Mouse (Mus musculus): ENCODE measurements at regions not wholly inside any gene's neighbourhood (a gene's known extent, or its start where the extent isn't known, plus 50 kb on each side); places are given as distances from the start of the nearest gene placed in this dataset.

- ATAC-seq (ENCODE audit: low FRiP score): no peak
- 23% methylated on average over 6 of the region's 6 CpGs for WGBS
- Histone ChIP-seq H3K36me3 (no peaks in the 10 kb centered on the region), H3K9ac (0 out of 2 replicates have a peak overlapping the region, but pooled peaks have one; percentile 76), H3K27ac (peak overlapping the region; percentile 99), H3K27me3 (no peaks in the 10 kb centered on the region), H3K4me1 (replicated peaks) (peaks cover 27% of the 10 kb centered on the region), H3K4me3 (no peak overlapping the region), H3K9me3 (no peaks in the 10 kb centered on the region), H3K4me2 (peak overlapping the region; percentile 61; the same call in 1 of the 2 replicates)
These were observed 386.4 kb downstream of the Sorl1 start for GRCm38 (mm10) chr9:41737671-41738070.

DNA sequence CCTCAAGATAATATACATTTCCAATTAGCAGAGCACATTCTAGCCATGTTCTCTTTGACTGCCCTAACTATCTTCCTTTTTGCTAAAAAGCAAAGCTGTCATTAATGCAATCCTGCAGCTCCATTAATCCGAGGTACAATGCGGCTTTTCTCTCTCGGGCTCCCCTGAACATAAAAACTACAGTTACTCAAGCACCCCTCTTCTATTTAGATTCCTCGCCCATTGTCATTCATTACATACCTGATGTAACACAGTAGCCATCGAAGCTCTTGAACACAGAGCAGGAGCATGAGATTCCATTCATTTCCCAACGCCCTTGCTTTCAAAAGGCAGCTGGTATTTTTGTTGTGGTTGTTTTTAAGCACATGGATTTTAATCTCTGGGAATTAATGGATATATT, 387.2 kb downstream of the Sorl1 start:
- Histone ChIP-seq H3K4me1 (replicated peaks) (peaks cover 27% of the 10 kb centered on the region), H3K9ac (peak overlapping the region; percentile 76), H3K4me2 (peak overlapping the region; percentile 61), H3K27ac (peak overlapping the region; percentile 99), H3K36me3 (no peaks in the 10 kb centered on the region), H3K27me3 (no peaks in the 10 kb centered on the region), H3K4me3 (peak overlapping the region; percentile 37), H3K9me3 (no peaks in the 10 kb centered on the region)
- 8% methylated on average over 6 of the region's 6 CpGs for WGBS
- peak; percentile 6; the same call in 1 of the 2 replicates for ATAC-seq (ENCODE audit: low FRiP score)

DNA sequence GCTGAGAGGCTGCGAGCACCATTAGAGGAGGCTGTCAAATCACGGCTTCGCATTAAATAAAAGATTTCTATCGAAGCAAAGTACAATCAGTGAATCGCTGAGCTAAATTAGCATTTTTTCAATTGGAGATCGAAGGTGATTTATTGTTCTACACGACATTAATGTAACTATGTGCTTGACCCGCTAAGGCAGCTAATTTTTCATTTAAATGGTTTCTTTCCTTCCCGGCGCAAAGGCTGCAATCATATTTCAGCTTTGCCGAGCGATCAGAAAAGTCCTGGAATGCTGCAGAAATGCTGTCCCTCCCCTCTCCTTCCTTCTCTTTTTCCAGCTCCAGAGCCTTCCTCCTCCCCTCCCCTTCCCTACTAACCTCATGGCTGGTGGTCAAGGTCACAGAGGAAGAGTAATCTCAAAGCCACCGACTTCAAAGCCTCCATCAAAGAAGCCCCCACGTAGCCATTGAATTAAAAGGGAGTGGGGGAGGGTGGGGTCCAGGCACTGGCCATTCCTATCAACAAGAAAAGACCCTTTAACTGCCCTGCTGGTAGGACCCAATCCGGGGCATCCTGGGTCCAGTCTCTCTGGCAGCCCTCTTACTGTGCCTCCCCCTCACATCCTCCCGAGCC, 387.8 kb downstream of the Sorl1 start:
- ATAC-seq (ENCODE audit: low FRiP score): peak; percentile 76
- peaks cover 29% of the 10 kb centered on the region for H3K4me1 ChIP-seq (replicated peaks)

GRCm38 (mm10) chr9:41735448-41736233, 388.5 kb downstream of the Sorl1 start:
- peak overlapping the region; percentile 37 for H3K4me3 ChIP-seq

More for the DNA sequence above, 387.8 kb downstream of the Sorl1 start:
- H3K4me3 ChIP-seq: peak overlapping the region; percentile 37
- H3K27ac ChIP-seq: peak overlapping the region; percentile 99
- no peaks in the 10 kb centered on the region for H3K27me3 ChIP-seq
- H3K36me3 ChIP-seq: no peaks in the 10 kb centered on the region
- no peaks in the 10 kb centered on the region for H3K9me3 ChIP-seq
- peak overlapping the region; percentile 61 for H3K4me2 ChIP-seq
- 2% methylated on average over 16 of the region's 16 CpGs for WGBS
- H3K9ac ChIP-seq: peak overlapping the region; percentile 76

DNA sequence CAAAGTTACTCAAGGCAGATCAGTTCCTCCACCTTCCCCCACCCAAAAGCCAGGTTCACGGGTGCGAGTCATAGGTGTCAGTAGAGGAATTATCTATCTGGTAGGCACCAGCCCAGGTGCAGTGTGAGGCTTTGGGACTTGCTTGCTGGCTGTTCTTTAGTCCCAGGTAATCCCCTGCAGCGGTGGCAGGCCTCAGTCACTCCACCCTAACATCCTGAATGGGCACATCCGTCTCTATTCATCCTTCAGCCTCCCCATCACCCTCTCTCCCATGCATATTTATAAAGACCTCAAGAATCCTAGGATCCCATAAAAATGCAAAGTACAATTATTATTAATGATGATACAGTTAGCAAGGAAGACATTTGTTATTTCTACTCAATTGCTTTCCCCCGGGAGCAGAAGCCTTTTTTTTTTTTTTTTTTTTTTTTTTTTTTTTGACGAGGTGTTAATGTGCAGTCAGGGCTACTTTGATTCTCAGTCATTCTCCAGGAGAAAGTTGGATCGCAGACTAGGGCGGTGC, 389.1 kb downstream of the Sorl1 start:
- H3K4me2 ChIP-seq: peak overlapping the region; percentile 61
- H3K36me3 ChIP-seq: no peaks in the 10 kb centered on the region
- peak overlapping the region; percentile 76 for H3K9ac ChIP-seq
- H3K4me3 ChIP-seq: peak overlapping the region; percentile 37
- no peaks in the 10 kb centered on the region for H3K9me3 ChIP-seq
- WGBS: 12% methylated on average over 8 of the region's 8 CpGs
- no peak for ATAC-seq (ENCODE audit: low FRiP score)
- peaks cover 29% of the 10 kb centered on the region for H3K4me1 ChIP-seq (replicated peaks)
- peak overlapping the region; percentile 99 for H3K27ac ChIP-seq
- no peaks in the 10 kb centered on the region for H3K27me3 ChIP-seq

More at GRCm38 (mm10) chr9:41735448-41736233, 388.5 kb downstream of the Sorl1 start:
- WGBS: under 1% methylated on average over 22 of the region's 22 CpGs
- H3K9ac ChIP-seq: peak overlapping the region; percentile 76
- no peaks in the 10 kb centered on the region for H3K36me3 ChIP-seq
- H3K27me3 ChIP-seq: no peaks in the 10 kb centered on the region
- H3K4me1 ChIP-seq (replicated peaks): peaks cover 29% of the 10 kb centered on the region
- peak; percentile 92 for ATAC-seq (ENCODE audit: low FRiP score)
- H3K9me3 ChIP-seq: no peaks in the 10 kb centered on the region
- H3K4me2 ChIP-seq: peak overlapping the region; percentile 61
- H3K27ac ChIP-seq: peak overlapping the region; percentile 99

DNA sequence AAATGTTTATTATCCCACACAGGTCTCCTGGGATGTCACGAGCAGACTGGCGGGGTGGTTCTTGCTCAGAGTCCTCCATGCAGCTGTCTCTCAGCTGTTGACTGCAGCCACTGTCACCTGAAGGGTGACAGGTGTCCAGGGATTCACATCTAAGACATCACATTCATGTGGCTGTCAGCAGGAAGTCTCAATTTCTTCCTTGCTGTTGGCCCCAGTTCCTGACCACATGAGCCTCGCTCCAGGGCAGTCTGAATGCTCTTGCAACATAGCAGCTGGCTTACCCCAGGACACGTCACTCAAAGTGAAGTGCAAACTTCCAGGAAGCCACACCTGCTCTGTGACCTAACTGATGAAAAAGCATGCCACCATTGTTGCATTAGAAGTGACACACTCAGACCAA, 402.5 kb downstream of the Sorl1 start:
- H3K9me3 ChIP-seq: no peaks in the 10 kb centered on the region
- H3K9ac ChIP-seq: no peak overlapping the region
- H3K36me3 ChIP-seq: no peaks in the 10 kb centered on the region
- H3K4me2 ChIP-seq: no peak overlapping the region
- peaks cover 4% of the 10 kb centered on the region; the same call in 1 of the 2 replicates for H3K4me1 ChIP-seq (replicated peaks)
- H3K27me3 ChIP-seq: no peaks in the 10 kb centered on the region
- H3K4me3 ChIP-seq: no peak overlapping the region
- no peak for ATAC-seq (ENCODE audit: low FRiP score)
- WGBS: 76% methylated on average over 4 of the region's 4 CpGs
- no peak overlapping the region for H3K27ac ChIP-seq

GRCm38 (mm10) chr9:41715231-41715630, 408.9 kb downstream of the Sorl1 start:
- no peaks in the 10 kb centered on the region for H3K4me1 ChIP-seq (replicated peaks)
- no peak overlapping the region for H3K4me2 ChIP-seq
- H3K27me3 ChIP-seq: no peaks in the 10 kb centered on the region
- H3K36me3 ChIP-seq: no peaks in the 10 kb centered on the region
- H3K4me3 ChIP-seq: no peak overlapping the region
- ATAC-seq (ENCODE audit: low FRiP score): no peak
- no peaks in the 10 kb centered on the region for H3K9me3 ChIP-seq
- H3K27ac ChIP-seq: no peak overlapping the region
- no peak overlapping the region for H3K9ac ChIP-seq

GRCm38 (mm10) chr9:41705972-41706371, 418.1 kb downstream of the Sorl1 start:
- no peaks in the 10 kb centered on the region for H3K36me3 ChIP-seq
- H3K4me3 ChIP-seq: no peak overlapping the region
- no peak overlapping the region for H3K27ac ChIP-seq
- no peak overlapping the region for H3K4me2 ChIP-seq
- H3K9ac ChIP-seq: no peak overlapping the region
- H3K27me3 ChIP-seq: no peaks in the 10 kb centered on the region
- no peaks in the 10 kb centered on the region for H3K9me3 ChIP-seq
- peaks cover 5% of the 10 kb centered on the region; the same call in 1 of the 2 replicates for H3K4me1 ChIP-seq (replicated peaks)
- no peak for ATAC-seq (ENCODE audit: low FRiP score)

DNA sequence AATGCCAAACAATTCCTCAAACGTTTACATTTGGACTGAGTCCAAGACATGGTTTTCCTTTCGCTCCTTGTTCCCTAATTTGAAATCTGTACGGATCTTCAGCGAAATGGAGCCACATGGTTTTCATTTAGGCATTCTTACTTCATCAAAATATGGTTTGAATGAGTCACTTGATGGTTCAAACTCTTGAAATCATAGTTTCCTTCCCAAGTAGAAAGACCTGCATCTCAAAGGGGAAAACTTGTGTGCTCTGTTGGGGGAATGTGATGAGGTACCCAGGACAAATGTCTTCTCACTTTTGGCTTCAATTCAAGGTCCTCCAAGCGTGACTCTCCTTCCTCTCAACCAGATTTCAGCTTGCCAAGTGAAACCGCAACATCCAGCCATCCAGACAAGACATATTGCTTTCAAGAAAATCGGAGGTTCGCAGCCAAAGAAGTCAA, 418.6 kb downstream of the Sorl1 start:
- H3K27me3 ChIP-seq: no peaks in the 10 kb centered on the region
- 58% methylated on average over 8 of the region's 8 CpGs for WGBS
- H3K27ac ChIP-seq: no peak overlapping the region
- no peak overlapping the region for H3K4me3 ChIP-seq
- no peak for ATAC-seq (ENCODE audit: low FRiP score)
- H3K4me1 ChIP-seq (replicated peaks): peaks cover 10% of the 10 kb centered on the region; the same call in 1 of the 2 replicates
- H3K4me2 ChIP-seq: no peak overlapping the region
- no peaks in the 10 kb centered on the region for H3K36me3 ChIP-seq
- H3K9ac ChIP-seq: no peak overlapping the region
- no peaks in the 10 kb centered on the region for H3K9me3 ChIP-seq

DNA sequence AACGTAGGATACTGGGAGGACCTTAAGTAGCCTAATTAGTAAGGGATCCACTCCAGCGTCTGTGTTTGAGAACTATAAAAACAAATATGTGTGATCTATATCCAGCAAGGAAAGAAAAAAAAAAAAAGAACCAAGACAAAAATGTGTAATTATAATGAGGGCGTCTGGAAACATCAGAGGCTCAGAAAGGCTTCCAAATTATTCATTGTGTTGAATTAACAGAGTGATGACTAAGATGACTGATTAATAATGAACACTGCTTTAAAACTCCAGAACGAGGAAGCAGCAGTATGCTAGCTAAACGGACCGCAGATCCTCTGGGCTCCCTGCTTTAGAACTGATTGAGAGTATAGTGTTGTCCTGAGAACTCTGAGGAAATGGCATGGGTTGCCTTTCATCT, 421.0 kb downstream of the Sorl1 start:
- peaks cover 32% of the 10 kb centered on the region for H3K4me1 ChIP-seq (replicated peaks)
- no peak overlapping the region for H3K9ac ChIP-seq
- H3K27ac ChIP-seq: no peak overlapping the region
- no peaks in the 10 kb centered on the region for H3K27me3 ChIP-seq
- 81% methylated on average over 6 of the region's 6 CpGs for WGBS
- ATAC-seq (ENCODE audit: low FRiP score): no peak
- no peaks in the 10 kb centered on the region for H3K9me3 ChIP-seq
- H3K4me2 ChIP-seq: no peak overlapping the region
- H3K36me3 ChIP-seq: no peaks in the 10 kb centered on the region
- H3K4me3 ChIP-seq: no peak overlapping the region

DNA sequence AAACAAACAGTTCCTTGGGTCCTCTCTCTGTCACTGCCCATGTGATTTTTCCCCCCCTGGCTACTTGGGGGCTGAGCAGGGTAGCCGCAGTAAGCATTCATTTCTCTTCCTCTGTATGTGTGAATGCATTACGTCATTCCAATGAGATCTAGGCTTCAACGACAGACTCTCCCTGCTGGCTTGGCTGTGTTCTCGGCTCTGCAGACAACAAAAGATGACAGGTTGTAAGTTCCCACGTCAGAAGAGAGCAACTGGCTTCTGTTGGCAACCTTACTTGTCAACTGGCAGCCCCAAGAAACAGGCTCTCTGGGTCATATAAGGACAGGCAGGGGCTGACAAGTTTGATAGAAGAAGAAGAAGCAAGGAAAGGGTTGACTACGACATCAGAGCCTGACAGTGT, 423.4 kb downstream of the Sorl1 start:
- Histone ChIP-seq H3K4me2 (no peak overlapping the region), H3K4me3 (no peak overlapping the region), H3K4me1 (replicated peaks) (peaks cover 41% of the 10 kb centered on the region), H3K36me3 (no peaks in the 10 kb centered on the region), H3K9ac (no peak overlapping the region), H3K9me3 (no peaks in the 10 kb centered on the region), H3K27ac (0 out of 2 replicates have a peak overlapping the region, but pooled peaks have one; percentile 46), H3K27me3 (no peaks in the 10 kb centered on the region)
- no peak for ATAC-seq (ENCODE audit: low FRiP score)
- WGBS: 29% methylated on average over 6 of the region's 6 CpGs

- H3K9me3 ChIP-seq: no peaks in the 10 kb centered on the region
- H3K27ac ChIP-seq: peak overlapping the region; percentile 88
- ATAC-seq (ENCODE audit: low FRiP score): no peak
- H3K4me1 ChIP-seq (replicated peaks): peaks cover 41% of the 10 kb centered on the region
- no peak overlapping the region for H3K9ac ChIP-seq
- H3K36me3 ChIP-seq: no peaks in the 10 kb centered on the region
- WGBS: 64% methylated on average over 4 of the region's 4 CpGs
- H3K4me3 ChIP-seq: no peak overlapping the region
- H3K4me2 ChIP-seq: no peak overlapping the region
- no peaks in the 10 kb centered on the region for H3K27me3 ChIP-seq
These were observed 425.1 kb downstream of the Sorl1 start for GRCm38 (mm10) chr9:41699031-41699430.
